Mouse (Mus musculus): ENCODE measurements at regions not wholly inside any gene's neighbourhood (a gene's known extent, or its start where the extent isn't known, plus 50 kb on each side); places are given as distances from the start of the nearest gene placed in this dataset. TPM values are rescaled to one million over a fixed set of nuclear protein-coding genes. Genes with fewer than 3 reads are reported as not detected.

MicroRNA genes in the stretch of these regions (microRNA counts, 519-probe panel; counts per million panel counts)
- 4,739 counts per million, percentile 79 among the panel's probes with 10 or more counts for microRNA mmu-miR-374
- 2,704 counts per million, percentile 71 among the panel's probes with 10 or more counts for microRNA mmu-miR-421

Small RNAs in the stretch of these regions (microRNA-seq; reads per million reads assigned to microRNA genes)
- gene Mir374b (not detected), gene Mir374c (not detected), gene Mir421 (471 reads per million, percentile 72 among the genes with 10 or more reads in this experiment)
